Mouse (Mus musculus): ENCODE results near the gene Rassf4. TPM values are rescaled to one million over a fixed set of nuclear protein-coding genes. Genes with fewer than 3 reads are reported as not detected.

Rassf4 gene
- 30.3 and 30.8 TPM in 2 replicates for polyA plus RNA-seq (2015; fragmentation: Nextera tagmentation; extraction: Ambion mirVana)

DNA sequence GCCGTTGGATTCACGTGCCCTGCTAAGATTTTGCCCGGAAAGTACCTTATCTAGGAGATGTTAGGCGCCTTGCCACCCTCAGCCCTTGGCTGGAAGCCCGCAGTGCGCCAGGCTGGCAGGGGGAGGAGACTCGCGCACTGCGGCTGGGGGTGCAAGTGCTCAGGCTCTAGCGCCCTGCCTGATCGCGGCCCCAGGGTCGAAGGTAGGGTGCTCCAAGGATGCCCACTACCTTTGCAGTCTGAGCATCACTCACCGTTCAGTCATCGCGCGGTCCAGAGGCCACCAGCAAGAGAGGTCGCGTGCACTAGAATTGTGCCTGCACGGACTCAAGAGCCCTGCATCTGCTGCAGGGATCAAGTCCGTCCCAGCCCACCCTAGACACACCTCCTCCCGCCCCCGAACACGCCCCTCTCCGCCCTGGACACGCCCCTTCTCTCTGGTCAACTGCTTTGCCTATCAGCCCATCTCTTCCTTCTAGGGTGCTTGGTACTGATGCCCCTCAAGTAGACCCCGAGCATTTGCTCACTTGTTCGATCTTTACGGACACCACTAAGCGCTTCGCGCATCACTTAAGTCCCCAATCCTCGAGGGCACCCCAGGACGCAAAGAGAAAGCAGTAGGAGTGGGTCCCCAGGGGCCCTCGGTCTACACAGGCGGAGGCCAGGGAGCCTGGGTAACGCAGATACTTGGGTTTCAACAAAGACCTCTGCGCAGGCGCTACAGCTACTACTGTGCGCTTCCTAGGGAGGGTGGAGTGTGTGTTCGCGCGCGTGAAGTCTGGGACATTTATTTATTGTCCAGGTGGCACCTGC lies at the start of gene Rassf4:
TSS of gene Rassf4 (minus strand) at position 482 of the 812 bp plus-strand sequence.
- H3K4me2 ChIP-seq (ENCODE audit: low read length) = peak within 1 kb of the TSS; percentile 98
- peak within 1 kb of the TSS; percentile 66 for H3K27ac ChIP-seq (ENCODE audit: low read depth, low read length)
- peaks cover 33% of the 10 kb centered on the region for H3K4me1 ChIP-seq (ENCODE audit: control insufficient read depth, insufficient read depth, low read depth, low read length)
- H3K9ac ChIP-seq (ENCODE audit: low read depth, low read length) = peak within 1 kb of the TSS; percentile 73
- H3K9me3 ChIP-seq (ENCODE audit: control insufficient read depth, low read length) = no peaks in the 10 kb centered on the region
- WGBS = under 1% methylated on average over 44 of the region's 44 CpGs
- peak; percentile 92 for ATAC-seq
- H3K27me3 ChIP-seq (replicated peaks; ENCODE audit: control insufficient read depth, insufficient read depth, low read length) = no peaks in the 10 kb centered on the region
- H3K4me3 ChIP-seq (ENCODE audit: low read length) = peak within 1 kb of the TSS; percentile 67
- H3K36me3 ChIP-seq (ENCODE audit: control insufficient read depth, insufficient read depth, low read length) = no peaks in the 10 kb centered on the region

DNA sequence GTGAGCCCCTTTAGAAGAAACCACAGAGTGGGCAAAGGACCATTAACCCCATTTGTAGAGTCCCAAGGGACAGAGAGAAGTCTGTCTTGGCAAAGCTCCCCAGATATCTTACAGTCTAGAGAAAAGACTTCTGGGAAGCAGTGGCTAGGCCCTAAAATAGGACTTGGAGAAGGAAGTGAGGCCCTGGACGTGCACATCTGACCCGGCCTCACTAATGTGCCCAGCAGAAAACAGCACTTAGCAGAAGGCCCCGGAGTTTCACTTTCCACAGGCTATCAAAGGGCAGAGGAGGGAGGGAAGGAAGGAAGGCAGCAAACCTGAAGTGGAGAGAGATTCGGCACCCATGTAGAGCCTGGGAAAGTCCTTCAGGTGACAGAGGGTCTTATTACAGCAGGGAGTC lies 45.2 kb upstream of the Rassf4 start:
- Histone ChIP-seq H3K27ac (ENCODE audit: low read depth, low read length) (no peak overlapping the region), H3K36me3 (ENCODE audit: control insufficient read depth, insufficient read depth, low read length) (no peaks in the 10 kb centered on the region), H3K9ac (ENCODE audit: low read depth, low read length) (no peak overlapping the region), H3K9me3 (ENCODE audit: control insufficient read depth, low read length) (no peaks in the 10 kb centered on the region), H3K4me2 (ENCODE audit: low read length) (no peak overlapping the region), H3K27me3 (replicated peaks; ENCODE audit: control insufficient read depth, insufficient read depth, low read length) (no peaks in the 10 kb centered on the region), H3K4me3 (ENCODE audit: low read length) (no peak overlapping the region), H3K4me1 (ENCODE audit: control insufficient read depth, insufficient read depth, low read depth, low read length) (no peaks in the 10 kb centered on the region)
- no peak for ATAC-seq
- 93% methylated on average over 4 of the region's 4 CpGs for WGBS

DNA sequence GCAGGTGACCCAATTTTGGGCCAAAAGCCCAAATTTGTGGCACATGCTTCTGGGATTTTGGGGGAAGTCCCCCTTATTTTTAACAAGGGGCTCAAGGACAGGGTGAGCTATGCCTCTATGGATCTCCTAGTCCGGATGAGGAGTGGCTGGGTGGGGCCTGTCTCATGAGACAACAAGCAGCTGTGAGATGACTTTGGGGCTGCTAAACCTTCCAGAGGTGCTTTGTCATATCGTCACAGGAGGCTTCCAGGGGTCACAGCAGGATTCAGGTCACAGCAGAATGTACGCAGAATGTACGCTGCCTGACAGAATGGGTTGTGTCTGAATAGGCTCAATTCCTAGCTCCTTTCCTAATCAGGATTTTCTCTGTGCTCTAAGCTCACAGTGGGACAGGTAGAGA lies 44.6 kb upstream of the Rassf4 start:
- Histone ChIP-seq H3K36me3 (ENCODE audit: control insufficient read depth, insufficient read depth, low read length) (no peaks in the 10 kb centered on the region), H3K4me2 (ENCODE audit: low read length) (no peak overlapping the region), H3K4me3 (ENCODE audit: low read length) (no peak overlapping the region), H3K9ac (ENCODE audit: low read depth, low read length) (no peak overlapping the region), H3K27me3 (replicated peaks; ENCODE audit: control insufficient read depth, insufficient read depth, low read length) (no peaks in the 10 kb centered on the region), H3K9me3 (ENCODE audit: control insufficient read depth, low read length) (no peaks in the 10 kb centered on the region), H3K27ac (ENCODE audit: low read depth, low read length) (no peak overlapping the region), H3K4me1 (ENCODE audit: control insufficient read depth, insufficient read depth, low read depth, low read length) (no peaks in the 10 kb centered on the region)
- WGBS = 84% methylated on average over 4 of the region's 4 CpGs
- no peak for ATAC-seq

DNA sequence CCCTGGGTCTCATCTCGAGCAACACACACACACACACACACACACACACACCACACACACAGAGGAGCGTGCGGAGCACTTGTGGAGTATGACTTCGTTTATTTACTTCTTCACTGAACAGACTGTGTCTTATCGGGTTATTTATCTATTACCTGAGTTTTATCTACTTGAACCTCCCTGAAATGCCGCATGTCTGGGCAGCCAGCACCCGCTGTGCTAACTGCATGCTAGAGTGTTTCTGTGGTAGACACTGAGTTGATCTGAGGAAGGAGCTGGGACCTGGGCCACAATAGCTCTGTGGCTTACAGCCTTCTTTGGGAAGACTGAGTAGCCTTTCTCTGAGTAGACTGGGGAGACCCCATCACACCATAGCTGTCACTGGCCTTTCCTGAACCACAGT lies 44.1 kb upstream of the Rassf4 start:
- ATAC-seq = no peak
- Histone ChIP-seq H3K36me3 (ENCODE audit: control insufficient read depth, insufficient read depth, low read length) (no peaks in the 10 kb centered on the region), H3K27me3 (replicated peaks; ENCODE audit: control insufficient read depth, insufficient read depth, low read length) (no peaks in the 10 kb centered on the region), H3K9ac (ENCODE audit: low read depth, low read length) (no peak overlapping the region), H3K9me3 (ENCODE audit: control insufficient read depth, low read length) (no peaks in the 10 kb centered on the region), H3K4me3 (ENCODE audit: low read length) (no peak overlapping the region), H3K4me1 (ENCODE audit: control insufficient read depth, insufficient read depth, low read depth, low read length) (no peaks in the 10 kb centered on the region), H3K27ac (ENCODE audit: low read depth, low read length) (no peak overlapping the region), H3K4me2 (ENCODE audit: low read length) (no peak overlapping the region)
- 93% methylated on average over 7 of the region's 7 CpGs for WGBS

DNA sequence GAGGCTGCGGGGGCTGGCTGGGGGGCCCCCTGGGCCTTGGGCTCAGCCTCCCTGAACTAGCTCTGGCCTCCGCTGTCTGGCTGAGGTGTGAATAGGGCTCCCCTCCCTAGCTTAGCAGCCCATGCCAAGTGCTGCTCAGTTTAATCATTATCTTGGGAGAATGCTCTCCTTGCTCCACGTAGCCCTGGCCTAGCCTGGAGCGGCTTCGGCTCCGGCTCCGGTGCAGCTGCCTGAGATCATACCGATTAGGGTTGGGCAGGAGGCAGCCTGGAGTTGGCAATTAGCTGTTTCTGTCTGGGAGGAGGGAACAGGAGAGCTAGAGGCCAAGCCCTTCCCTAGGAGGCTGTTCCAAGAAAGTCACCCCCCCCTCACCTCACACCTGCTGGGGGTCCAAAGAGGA lies 42.9 kb upstream of the Rassf4 start, which contains the start of gene Tmem72:
TSS of gene Tmem72 (minus strand) at position 248 of the 400 bp plus-strand sequence.
- Histone ChIP-seq H3K4me2 (ENCODE audit: low read length) (no peak within 1 kb of the TSS), H3K9me3 (ENCODE audit: control insufficient read depth, low read length) (no peaks in the 10 kb centered on the region), H3K27me3 (replicated peaks; ENCODE audit: control insufficient read depth, insufficient read depth, low read length) (no peaks in the 10 kb centered on the region), H3K4me1 (ENCODE audit: control insufficient read depth, insufficient read depth, low read depth, low read length) (no peaks in the 10 kb centered on the region), H3K4me3 (ENCODE audit: low read length) (no peak within 1 kb of the TSS), H3K36me3 (ENCODE audit: control insufficient read depth, insufficient read depth, low read length) (no peaks in the 10 kb centered on the region), H3K9ac (ENCODE audit: low read depth, low read length) (no peak within 1 kb of the TSS), H3K27ac (ENCODE audit: low read depth, low read length) (no peak within 1 kb of the TSS)
- WGBS = 44% methylated on average over 8 of the region's 8 CpGs
- ATAC-seq = no peak

DNA sequence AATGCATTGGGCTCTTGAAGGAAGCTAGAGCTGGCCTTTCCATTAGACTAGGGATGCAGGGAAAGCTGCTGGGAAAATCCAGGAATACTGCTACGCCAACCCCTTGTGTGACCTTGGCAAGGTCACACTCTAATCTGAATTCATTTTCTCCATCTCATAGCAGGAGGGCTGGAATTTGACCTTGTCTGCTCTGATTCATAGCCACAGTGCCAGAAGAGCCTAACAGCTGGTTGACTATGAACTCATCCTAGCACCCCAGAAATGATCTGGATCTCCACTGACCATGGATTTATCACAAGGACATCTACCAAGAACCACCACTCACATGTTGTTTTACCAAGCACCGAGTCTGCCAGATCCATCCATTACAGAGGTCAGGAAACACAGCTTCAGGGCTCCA lies 41.4 kb upstream of the Rassf4 start:
- no peaks in the 10 kb centered on the region for H3K9me3 ChIP-seq (ENCODE audit: control insufficient read depth, low read length)
- ATAC-seq = no peak
- no peaks in the 10 kb centered on the region for H3K4me1 ChIP-seq (ENCODE audit: control insufficient read depth, insufficient read depth, low read depth, low read length)
- no peak overlapping the region for H3K4me2 ChIP-seq (ENCODE audit: low read length)
- H3K9ac ChIP-seq (ENCODE audit: low read depth, low read length) = no peak overlapping the region
- H3K27me3 ChIP-seq (replicated peaks; ENCODE audit: control insufficient read depth, insufficient read depth, low read length) = no peaks in the 10 kb centered on the region
- no peak overlapping the region for H3K4me3 ChIP-seq (ENCODE audit: low read length)
- H3K36me3 ChIP-seq (ENCODE audit: control insufficient read depth, insufficient read depth, low read length) = no peaks in the 10 kb centered on the region
- H3K27ac ChIP-seq (ENCODE audit: low read depth, low read length) = no peak overlapping the region
- WGBS = 85% methylated on average over 2 of the region's 2 CpGs

DNA sequence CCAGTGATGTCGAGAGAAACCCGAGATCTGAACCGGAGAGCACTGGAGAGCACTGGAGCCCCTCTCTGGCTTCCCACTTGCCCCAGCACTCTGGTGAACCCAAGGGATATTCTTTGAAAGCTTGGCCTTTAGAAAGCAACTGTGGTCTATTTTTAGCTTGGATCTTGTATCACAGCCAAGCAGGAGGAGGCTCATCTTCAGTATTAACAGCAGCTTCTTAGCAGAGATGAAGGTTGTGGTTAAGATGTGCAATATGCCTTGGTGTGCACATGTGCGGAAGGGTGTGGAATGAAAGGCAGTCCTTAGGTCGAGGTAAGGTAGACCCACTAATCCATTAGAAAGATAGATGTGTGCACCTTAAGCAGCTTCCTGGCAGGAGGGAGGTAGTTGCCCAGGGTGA lies 40.8 kb upstream of the Rassf4 start:
- Histone ChIP-seq H3K36me3 (ENCODE audit: control insufficient read depth, insufficient read depth, low read length) (no peaks in the 10 kb centered on the region), H3K4me2 (ENCODE audit: low read length) (no peak overlapping the region), H3K9ac (ENCODE audit: low read depth, low read length) (no peak overlapping the region), H3K27ac (ENCODE audit: low read depth, low read length) (no peak overlapping the region), H3K4me1 (ENCODE audit: control insufficient read depth, insufficient read depth, low read depth, low read length) (no peaks in the 10 kb centered on the region), H3K4me3 (ENCODE audit: low read length) (no peak overlapping the region), H3K9me3 (ENCODE audit: control insufficient read depth, low read length) (no peaks in the 10 kb centered on the region), H3K27me3 (replicated peaks; ENCODE audit: control insufficient read depth, insufficient read depth, low read length) (no peaks in the 10 kb centered on the region)
- ATAC-seq = no peak
- WGBS = 89% methylated on average over 5 of the region's 5 CpGs

DNA sequence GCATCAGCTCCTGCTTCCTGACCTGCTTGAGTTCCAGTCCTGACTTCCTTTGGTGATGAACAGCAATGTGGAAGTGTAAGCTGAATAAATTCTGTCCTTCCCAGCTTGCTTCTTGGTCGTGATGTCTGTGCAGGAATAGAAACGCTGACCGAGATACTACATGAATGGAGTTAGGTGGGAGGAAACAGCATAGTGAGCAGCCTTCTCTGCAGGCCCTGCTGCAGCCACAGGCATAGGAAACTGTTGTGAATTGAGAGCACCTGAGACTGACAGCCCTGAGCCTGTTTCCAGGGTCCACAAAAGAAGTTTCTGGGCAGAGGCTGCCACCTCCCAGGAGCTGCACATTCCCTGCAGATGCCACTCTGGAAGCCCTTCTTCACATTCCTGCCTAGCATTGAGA lies 40.2 kb upstream of the Rassf4 start:
- no peak overlapping the region for H3K4me3 ChIP-seq (ENCODE audit: low read length)
- H3K9me3 ChIP-seq (ENCODE audit: control insufficient read depth, low read length) = no peaks in the 10 kb centered on the region
- H3K4me1 ChIP-seq (ENCODE audit: control insufficient read depth, insufficient read depth, low read depth, low read length) = no peaks in the 10 kb centered on the region
- H3K9ac ChIP-seq (ENCODE audit: low read depth, low read length) = no peak overlapping the region
- H3K27ac ChIP-seq (ENCODE audit: low read depth, low read length) = no peak overlapping the region
- H3K27me3 ChIP-seq (replicated peaks; ENCODE audit: control insufficient read depth, insufficient read depth, low read length) = no peaks in the 10 kb centered on the region
- H3K36me3 ChIP-seq (ENCODE audit: control insufficient read depth, insufficient read depth, low read length) = no peaks in the 10 kb centered on the region
- no peak overlapping the region for H3K4me2 ChIP-seq (ENCODE audit: low read length)
- WGBS = 87% methylated on average over 3 of the region's 3 CpGs
- no peak for ATAC-seq

DNA sequence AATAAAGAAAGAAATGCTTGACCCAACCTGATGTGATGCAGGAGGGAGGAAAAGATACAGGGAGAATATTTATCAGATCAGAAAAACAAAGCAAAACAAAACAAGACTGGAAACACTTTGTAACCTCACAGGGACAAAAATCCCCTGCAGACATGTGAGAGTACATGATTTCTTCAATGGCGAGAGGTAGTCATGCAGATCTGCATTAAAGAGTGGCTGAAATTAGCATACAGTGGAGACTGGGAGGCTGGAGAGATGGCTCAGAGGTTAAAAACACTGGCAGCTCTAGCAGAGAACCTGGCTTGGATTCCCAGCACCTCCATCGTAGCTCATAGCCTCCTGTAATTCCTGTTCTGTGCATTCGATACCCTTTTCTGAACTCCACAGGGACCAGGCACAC lies 38.8 kb upstream of the Rassf4 start:
- no peak overlapping the region for H3K9ac ChIP-seq (ENCODE audit: low read depth, low read length)
- 86% methylated on average over 3 of the region's 3 CpGs for WGBS
- H3K27ac ChIP-seq (ENCODE audit: low read depth, low read length) = no peak overlapping the region
- H3K27me3 ChIP-seq (replicated peaks; ENCODE audit: control insufficient read depth, insufficient read depth, low read length) = no peaks in the 10 kb centered on the region
- no peaks in the 10 kb centered on the region for H3K4me1 ChIP-seq (ENCODE audit: control insufficient read depth, insufficient read depth, low read depth, low read length)
- no peak for ATAC-seq
- H3K4me2 ChIP-seq (ENCODE audit: low read length) = no peak overlapping the region
- H3K36me3 ChIP-seq (ENCODE audit: control insufficient read depth, insufficient read depth, low read length) = no peaks in the 10 kb centered on the region
- no peak overlapping the region for H3K4me3 ChIP-seq (ENCODE audit: low read length)
- H3K9me3 ChIP-seq (ENCODE audit: control insufficient read depth, low read length) = no peaks in the 10 kb centered on the region
